Comparison of ENCODE assay signal across 8 mouse cellular contexts in the genomic region with DNA sequence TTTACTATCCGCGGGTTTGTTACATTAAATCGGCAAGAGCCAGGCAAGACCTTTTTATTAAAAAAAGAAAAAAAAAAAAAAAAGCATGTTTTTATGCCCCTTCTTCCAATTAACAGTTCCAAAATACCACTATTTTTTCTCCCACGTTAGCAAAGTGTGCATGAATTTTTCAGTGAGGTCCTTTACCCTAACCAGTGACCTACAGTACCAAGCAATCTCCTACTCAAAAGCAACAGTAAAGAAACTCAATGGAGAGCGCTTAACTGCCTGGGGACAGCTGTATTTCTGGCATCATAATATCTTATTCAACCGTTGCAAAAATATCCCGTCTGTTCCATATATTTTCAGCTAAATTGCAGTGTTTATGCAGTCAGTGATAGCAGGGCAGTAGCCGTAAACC. TPM values are rescaled to one million over a fixed set of nuclear protein-coding genes. Genes with fewer than 3 reads are reported as not detected.
DNase-seq lines count a peak whose midpoint lies in the region; ATAC-seq and TF ChIP-seq lines count a peak whose summit lies in the region.

No protein-coding gene starts in this region.

- dilution Hi-C loops in CH12.LX (cut with MboI; ENCODE audit: extremely low pct_ligation_motif_present, extremely low pct_unique_long_range_greater_than_20kb, low sequenced_read_pairs), result no loop called here

- H3K4me3 ChIP-seq in gastrocnemius, adult 2 months, result peak overlapping the region; percentile 96
- H3K4me3 ChIP-seq in CH12.LX (replicated peaks in 1 of 3; ENCODE audit: low read depth in 2 of 3, low read length in 2 of 3, poor library complexity in 1 of 3), result peak overlapping the region; percentile 80 to 95 (median 85)
- H3K4me3 ChIP-seq in forebrain, embryonic 13.5 days, result peak overlapping the region; percentile 91
- H3K4me3 ChIP-seq in liver, embryonic 12.5 days, result peak overlapping the region; percentile 83

- H3K36me3 ChIP-seq in CH12.LX (replicated peaks in 1 of 2; ENCODE audit: control insufficient read depth in 1 of 2, insufficient read depth in 1 of 2, low read length in 1 of 2), result peaks cover 0 to 24% of the 10 kb centered on the region in 2 experiments
- H3K36me3 ChIP-seq in forebrain, embryonic 13.5 days (ENCODE audit: poor library complexity, severe bottlenecking), result peaks cover 13% of the 10 kb centered on the region; the same call in 1 of the 2 replicates
- peaks cover 14% of the 10 kb centered on the region for H3K36me3 ChIP-seq in liver, embryonic 12.5 days

- TF ChIP-seq CTCF in gastrocnemius, adult 2 months (IDR thresholded peaks at IDR 0.05), result no peak
- no peak for TF ChIP-seq CTCF in CH12.LX (conservative IDR thresholded peaks at IDR 0.05 in 1 of 2, IDR thresholded peaks at IDR 0.05 in 1 of 2; ENCODE audit: low read depth in 2 of 2, low read length in 2 of 2)

- H3K9ac ChIP-seq in CH12.LX (ENCODE audit: insufficient read depth, low read depth), result peak overlapping the region; percentile 96
- H3K9ac ChIP-seq in forebrain, embryonic 13.5 days, result peak overlapping the region; percentile 91
- H3K9ac ChIP-seq in liver, embryonic 12.5 days, result peak overlapping the region; percentile 87

- no peak for TF ChIP-seq EP300 in CH12.LX (IDR thresholded peaks at IDR 0.05; ENCODE audit: low read length)

- no peak for ATAC-seq in forebrain, embryonic 13.5 days
- no peak for ATAC-seq in liver, embryonic 12.5 days

- H3K27ac ChIP-seq in gastrocnemius, adult 2 months, result peak overlapping the region; percentile 97
- no peak overlapping the region for H3K27ac ChIP-seq in CH12.LX (ENCODE audit: insufficient read depth, low read depth)
- peak overlapping the region; percentile 74; the same call in 1 of the 2 replicates for H3K27ac ChIP-seq in forebrain, embryonic 13.5 days
- H3K27ac ChIP-seq in liver, embryonic 12.5 days, result peak overlapping the region; percentile 86

- no peaks in the 10 kb centered on the region for H3K27me3 ChIP-seq in CH12.LX (replicated peaks)
- no peaks in the 10 kb centered on the region for H3K27me3 ChIP-seq in forebrain, embryonic 13.5 days
- no peaks in the 10 kb centered on the region for H3K27me3 ChIP-seq in liver, embryonic 12.5 days (replicated peaks)

- in situ Hi-C loops in CH12.LX (cut with MboI; ENCODE audit: low pct_ligation_motif_present, low pct_unique_long_range_greater_than_20kb, low sequenced_read_pairs), result loop anchor here (25.0 kb wide), 1 partner anchor 566 kb away; the partner anchor contains the start of gene Fem1b

- no peaks in the 10 kb centered on the region; the same call in 1 of the 2 replicates for H3K79me2 ChIP-seq in CH12.LX (replicated peaks; ENCODE audit: control insufficient read depth, extremely low read depth, insufficient read depth, poor library complexity, severe bottlenecking)

- TF ChIP-seq RAD21 in CH12.LX (IDR thresholded peaks at IDR 0.05; ENCODE audit: low read depth, low read length), result no peak

- H3K4me1 ChIP-seq in CH12.LX (ENCODE audit: control insufficient read depth in 1 of 2, insufficient read depth in 2 of 2), result peaks cover 9 to 43% of the 10 kb centered on the region in 2 experiments; a peak in 3 of 4 replicates
- H3K4me1 ChIP-seq in forebrain, embryonic 13.5 days, result peaks cover 35% of the 10 kb centered on the region
- peaks cover 38% of the 10 kb centered on the region for H3K4me1 ChIP-seq in liver, embryonic 12.5 days

- intact Hi-C loops in gastrocnemius, adult 2 months (cut with DNase I), result no loop called here
- intact Hi-C loops in gastrocnemius, postnatal 14 days (cut with DNase I; ENCODE audit: low total_unique reads), result no loop called here
- intact Hi-C loops in left cerebral cortex, postnatal 25 days (cut with DNase I), result no loop called here

- WGBS in forebrain, embryonic 13.5 days, result 19% methylated on average over 8 of the region's 8 CpGs
- WGBS in liver, embryonic 12.5 days (ENCODE audit: insufficient replicate concordance), result 15% methylated on average over 8 of the region's 8 CpGs

- no peak for TF ChIP-seq POLR2A in CH12.LX (IDR thresholded peaks at IDR 0.05; ENCODE audit: low read depth, low read length)

- H3K4me2 ChIP-seq in CH12.LX (ENCODE audit: insufficient read depth, low read depth, poor library complexity, severe bottlenecking), result peak overlapping the region; percentile 78; the same call in 1 of the 2 replicates
- H3K4me2 ChIP-seq in forebrain, embryonic 13.5 days, result peak overlapping the region; percentile 90
- H3K4me2 ChIP-seq in liver, embryonic 12.5 days, result peak overlapping the region; percentile 85

- DNase-seq in gastrocnemius, adult 2 months, result no peak
- no peak for DNase-seq in gastrocnemius, postnatal 14 days
- DNase-seq in CH12.LX (ENCODE audit: extremely low read depth), result peak; percentile 11
- DNase-seq in adrenal gland, adult 8-10 months, result no peak
- DNase-seq in layer of hippocampus, postnatal 25 days (ENCODE audit: extremely low spot score in 1 of 2, low spot score in 1 of 2), result no peak
- DNase-seq in left cerebral cortex, postnatal 25 days (ENCODE audit: low spot score in 2 of 2), result no peak

- no peaks in the 10 kb centered on the region for H3K9me3 ChIP-seq in CH12.LX (replicated peaks; ENCODE audit: low read length)
- no peaks in the 10 kb centered on the region for H3K9me3 ChIP-seq in forebrain, embryonic 13.5 days (replicated peaks)
- H3K9me3 ChIP-seq in liver, embryonic 12.5 days (replicated peaks), result no peaks in the 10 kb centered on the region

TF ChIP-seq in CH12.LX, 34 proteins besides CTCF, POLR2A, EP300 and RAD21:
- TF ChIP-seq SIN3A (IDR thresholded peaks at IDR 0.05; ENCODE audit: low read length), result 0 out of 2 replicates have a peak, but pooled peaks have one; percentile 0
- TF ChIP-seq MYC (IDR thresholded peaks at IDR 0.05; ENCODE audit: low read depth, low read length), result peak; percentile 17; the same call in 1 of the 2 replicates
- no peak for TF ChIP-seq GABPA (IDR thresholded peaks at IDR 0.05; ENCODE audit: insufficient replicate concordance, low read depth, low read length)
- TF ChIP-seq ZNF384 (IDR thresholded peaks at IDR 0.05; ENCODE audit: low read depth, low read length), result 0 out of 2 replicates have a peak, but pooled peaks have one; percentile 6
TF ChIP-seq in CH12.LX: peak in this region for 3.

RNA-seq across cellular contexts. Expression of gene Map2k5, which starts 0.5 kb away (rescaled TPM):
- 10 to 100 TPM; 14.3 to 16.4 TPM for total RNA-seq in gastrocnemius, adult 2 months (2021)
- 10 to 100 TPM; 14.4 to 15.0 TPM for total RNA-seq in gastrocnemius, postnatal 14 days (2021)
- total RNA-seq in CH12.LX (2012; rRNA removed) (10.4 and 10.8 TPM in 2 replicates), CH12.LX (2014; rRNA removed) (11.2 and 11.7 TPM in 2 replicates)
- polyA plus RNA-seq in CH12.LX (2012; ENCODE audit: insufficient read length, low read depth), result 20.2 and 22.6 TPM in 2 replicates
- 33.9 and 38.0 TPM in 2 replicates for polyA plus RNA-seq in forebrain, embryonic 13.5 days (2015; fragmentation: Nextera tagmentation; extraction: Ambion mirVana)
- polyA plus RNA-seq in liver, embryonic 12.5 days (2016; fragmentation: Nextera tagmentation; extraction: Ambion mirVana), result 15.7 and 16.7 TPM in 2 replicates
- 10 to 100 TPM; 28.8 to 32.4 (median 30.3) TPM for total RNA-seq in adrenal gland, adult 8-10 months (2022)
- 10 to 100 TPM; 33.7 to 37.4 TPM for total RNA-seq in layer of hippocampus, postnatal 25 days (2021)
- total RNA-seq in left cerebral cortex, postnatal 25 days (2021), result 10 to 100 TPM; 29.8 to 30.6 TPM

RNA-seq across cellular contexts. Expression of gene 2300009A05Rik, which starts 20.9 kb away (rescaled TPM):
- total RNA-seq in gastrocnemius, adult 2 months (2021), result 10 to 100 TPM; 23.6 to 31.9 TPM
- total RNA-seq in gastrocnemius, postnatal 14 days (2021), result 10 to 100 TPM; 27.7 to 32.2 TPM
- total RNA-seq in CH12.LX (2012; rRNA removed), result 12.7 and 13.8 TPM in 2 replicates
- total RNA-seq in CH12.LX (2014; rRNA removed), result 18.4 and 20.4 TPM in 2 replicates
- 9.6 and 13.0 TPM in 2 replicates for polyA plus RNA-seq in CH12.LX (2012; ENCODE audit: insufficient read length, low read depth)
- 66.2 and 66.7 TPM in 2 replicates for polyA plus RNA-seq in forebrain, embryonic 13.5 days (2015; fragmentation: Nextera tagmentation; extraction: Ambion mirVana)
- 33.9 and 34.3 TPM in 2 replicates for polyA plus RNA-seq in liver, embryonic 12.5 days (2016; fragmentation: Nextera tagmentation; extraction: Ambion mirVana)
- 10 to 100 TPM; 32.9 to 63.3 (median 38.6) TPM for total RNA-seq in adrenal gland, adult 8-10 months (2022)
- 10 to 100 TPM; 30.6 to 35.8 TPM for total RNA-seq in layer of hippocampus, postnatal 25 days (2021)
- total RNA-seq in left cerebral cortex, postnatal 25 days (2021), result 10 to 100 TPM; 23.3 to 26.6 TPM
